25 mouse cellular contexts compared by ENCODE assay signal in genomic region chr10:108638095-108638494, GRCm38 (mm10).
DNase-seq lines count a peak whose midpoint lies in the region; ATAC-seq lines count a peak whose summit lies in the region.
"Had no signal": no experiment of that assay in that cellular context is flagged by ENCODE, and none has a peak within 500 bp of the region (broad histone marks: within the 10 kb centered on the region; RNA-seq: fewer than 3 reads in every experiment).

No protein-coding gene starts in this region.

- WGBS in heart, embryonic 13.5 days: 37% methylated on average over 5 of the region's 5 CpGs
- 38% methylated on average over 5 of the region's 5 CpGs for WGBS in midbrain, embryonic 11.5 days
- WGBS in midbrain, embryonic 14.5 days: 15% methylated on average over 5 of the region's 5 CpGs
- 43% methylated on average over 5 of the region's 5 CpGs for WGBS in midbrain, embryonic 16.5 days
- 55% methylated on average over 5 of the region's 5 CpGs for WGBS in hindbrain, embryonic 11.5 days

- peak overlapping the region; percentile 12 for H3K4me2 ChIP-seq in heart, embryonic 13.5 days
- H3K4me2 ChIP-seq in midbrain, embryonic 11.5 days: no peak overlapping the region
- H3K4me2 ChIP-seq in midbrain, embryonic 14.5 days (ENCODE audit: low read length): no peak overlapping the region
- no peak overlapping the region for H3K4me2 ChIP-seq in midbrain, embryonic 16.5 days (ENCODE audit: low read length)
- H3K4me2 ChIP-seq in hindbrain, embryonic 11.5 days (replicated peaks; ENCODE audit: low read depth, low read length): no peak overlapping the region
- H3K4me2 ChIP-seq: heart, embryonic 11.5 days; hindbrain, embryonic 12.5 days had no signal

- H3K9me3 ChIP-seq in heart, embryonic 13.5 days: no peaks in the 10 kb centered on the region
- H3K9me3 ChIP-seq in midbrain, embryonic 11.5 days (ENCODE audit: control insufficient read depth, low read length): no peaks in the 10 kb centered on the region
- H3K9me3 ChIP-seq in midbrain, embryonic 14.5 days (ENCODE audit: control insufficient read depth, low read length): no peaks in the 10 kb centered on the region
- H3K9me3 ChIP-seq in midbrain, embryonic 16.5 days (replicated peaks; ENCODE audit: control insufficient read depth, low read length, poor library complexity, severe bottlenecking): no peaks in the 10 kb centered on the region
- no peaks in the 10 kb centered on the region for H3K9me3 ChIP-seq in hindbrain, embryonic 11.5 days (ENCODE audit: control insufficient read depth, low read length)
- H3K9me3 ChIP-seq: hindbrain, embryonic 12.5 days had no signal

- DNase-seq in heart, postnatal 14 days: no peak
- no peak for DNase-seq in midbrain, embryonic 11.5 days (ENCODE audit: low spot score, missing footprints)
- no peak for DNase-seq in midbrain, embryonic 14.5 days
- no peak for DNase-seq in thymus, postnatal 0 days (ENCODE audit: low spot score)
- DNase-seq in hindbrain, embryonic 11.5 days (ENCODE audit: low spot score): no peak
- DNase-seq: adrenal gland, postnatal 14 days; cerebellum, adult 18-20 months; cerebellum, postnatal 10 days; gastrocnemius, postnatal 14 days; heart, postnatal 10 days; kidney, adult 9 months; kidney, postnatal 10 days; liver; lung, adult 2 months; lung, postnatal 10 days; thymus, postnatal 14 days had no signal

- ATAC-seq in heart, embryonic 13.5 days (ENCODE audit: extremely low read depth, insufficient number of reproducible peaks, low FRiP score, low TSS enrichment): no peak
- peak; percentile 62; the same call in 1 of the 2 replicates for ATAC-seq in midbrain, embryonic 11.5 days (ENCODE audit: low FRiP score)
- ATAC-seq in midbrain, embryonic 14.5 days (ENCODE audit: low FRiP score, low TSS enrichment): no peak
- 0 out of 2 replicates have a peak, but pooled peaks have one; percentile 25 for ATAC-seq in midbrain, embryonic 16.5 days
- no peak for ATAC-seq in hindbrain, embryonic 11.5 days (ENCODE audit: low FRiP score)
- ATAC-seq: intestine, postnatal 0 days; Patski had no signal

- no peaks in the 10 kb centered on the region for H3K36me3 ChIP-seq in heart, embryonic 13.5 days
- no peaks in the 10 kb centered on the region for H3K36me3 ChIP-seq in midbrain, embryonic 11.5 days (ENCODE audit: control insufficient read depth, insufficient read depth, low read length)
- no peaks in the 10 kb centered on the region for H3K36me3 ChIP-seq in midbrain, embryonic 14.5 days (ENCODE audit: control insufficient read depth, insufficient read depth, low read length)
- H3K36me3 ChIP-seq in midbrain, embryonic 16.5 days (ENCODE audit: control insufficient read depth, insufficient read depth, low read length): no peaks in the 10 kb centered on the region
- H3K36me3 ChIP-seq in hindbrain, embryonic 11.5 days (ENCODE audit: control insufficient read depth, insufficient read depth, low read length): no peaks in the 10 kb centered on the region
- H3K36me3 ChIP-seq: hindbrain, embryonic 12.5 days had no signal

- intact Hi-C loops in heart, postnatal 14 days (cut with DNase I): no loop called here

- no peak overlapping the region for H3K4me3 ChIP-seq in heart, embryonic 13.5 days
- H3K4me3 ChIP-seq in midbrain, embryonic 11.5 days (ENCODE audit: low read depth, low read length): no peak overlapping the region
- no peak overlapping the region for H3K4me3 ChIP-seq in midbrain, embryonic 14.5 days (replicated peaks; ENCODE audit: low read depth, low read length)
- H3K4me3 ChIP-seq in midbrain, embryonic 16.5 days (ENCODE audit: low read depth, low read length): no peak overlapping the region
- no peak overlapping the region for H3K4me3 ChIP-seq in hindbrain, embryonic 11.5 days (ENCODE audit: low read depth, low read length)
- H3K4me3 ChIP-seq: erythroblast, embryonic 14.5 days; hindbrain, embryonic 12.5 days had no signal

- H3K27me3 ChIP-seq in heart, embryonic 13.5 days (replicated peaks): no peaks in the 10 kb centered on the region
- H3K27me3 ChIP-seq in midbrain, embryonic 11.5 days (ENCODE audit: control insufficient read depth, insufficient read depth, low read length): no peaks in the 10 kb centered on the region
- no peaks in the 10 kb centered on the region for H3K27me3 ChIP-seq in midbrain, embryonic 14.5 days (ENCODE audit: control insufficient read depth, insufficient read depth, low read length)
- H3K27me3 ChIP-seq in midbrain, embryonic 16.5 days (ENCODE audit: control insufficient read depth, insufficient read depth, low read depth, low read length): no peaks in the 10 kb centered on the region
- H3K27me3 ChIP-seq in hindbrain, embryonic 11.5 days (ENCODE audit: control insufficient read depth, insufficient read depth, low read length): no peaks in the 10 kb centered on the region
- H3K27me3 ChIP-seq: hindbrain, embryonic 12.5 days had no signal

- no peak overlapping the region for H3K9ac ChIP-seq in heart, embryonic 13.5 days
- H3K9ac ChIP-seq in midbrain, embryonic 11.5 days (ENCODE audit: low read length): no peak overlapping the region
- H3K9ac ChIP-seq in midbrain, embryonic 14.5 days (replicated peaks; ENCODE audit: low read length): no peak overlapping the region
- no peak overlapping the region for H3K9ac ChIP-seq in midbrain, embryonic 16.5 days (ENCODE audit: low read depth, low read length)
- no peak overlapping the region for H3K9ac ChIP-seq in hindbrain, embryonic 11.5 days (ENCODE audit: low read depth, low read length)
- H3K9ac ChIP-seq: hindbrain, embryonic 12.5 days; liver, embryonic 14.5 days had no signal

- H3K27ac ChIP-seq in heart, embryonic 13.5 days (replicated peaks): peak overlapping the region; percentile 4; the same call in 1 of the 2 replicates
- H3K27ac ChIP-seq in midbrain, embryonic 11.5 days (ENCODE audit: low read depth, low read length): no peak overlapping the region
- no peak overlapping the region for H3K27ac ChIP-seq in midbrain, embryonic 14.5 days (replicated peaks; ENCODE audit: low read depth, low read length)
- H3K27ac ChIP-seq in midbrain, embryonic 16.5 days (ENCODE audit: low read length): peak overlapping the region; percentile 7; the same call in 1 of the 2 replicates
- H3K27ac ChIP-seq in hindbrain, embryonic 11.5 days (ENCODE audit: low read depth, low read length): no peak overlapping the region
- H3K27ac ChIP-seq: hindbrain, embryonic 12.5 days; liver, embryonic 14.5 days; macrophage had no signal

- H3K4me1 ChIP-seq in heart, embryonic 13.5 days: peaks cover 4% of the 10 kb centered on the region
- H3K4me1 ChIP-seq in midbrain, embryonic 11.5 days (ENCODE audit: control insufficient read depth, insufficient read depth, low read length): no peaks in the 10 kb centered on the region
- H3K4me1 ChIP-seq in midbrain, embryonic 14.5 days (ENCODE audit: control insufficient read depth, insufficient read depth, low read length): peaks cover 6% of the 10 kb centered on the region; the same call in 1 of the 2 replicates
- 0 out of 2 replicates have a peak, but pooled peaks cover 4% of the 10 kb centered on the region for H3K4me1 ChIP-seq in midbrain, embryonic 16.5 days (ENCODE audit: control insufficient read depth, insufficient read depth, low read length)
- no peaks in the 10 kb centered on the region for H3K4me1 ChIP-seq in hindbrain, embryonic 11.5 days (replicated peaks; ENCODE audit: control insufficient read depth, insufficient read depth, low read length)
- H3K4me1 ChIP-seq: hindbrain, embryonic 12.5 days had no signal

Comparison
In these comparisons a context has a peak if more than half of its experiments do, and no peak if none do; other contexts are left out.
1. ATAC-seq: peak in midbrain, embryonic 11.5 days (single experiment) and midbrain, embryonic 16.5 days (single experiment); none in heart, embryonic 13.5 days (single experiment), midbrain, embryonic 14.5 days (single experiment) and hindbrain, embryonic 11.5 days (single experiment).
2. H3K27ac ChIP-seq: peak in heart, embryonic 13.5 days (single experiment) and midbrain, embryonic 16.5 days (single experiment); none in midbrain, embryonic 11.5 days (single experiment), midbrain, embryonic 14.5 days (single experiment) and hindbrain, embryonic 11.5 days (single experiment).